Mouse (Mus musculus): ENCODE measurements around the gene Mia3. TPM values are rescaled to one million over a fixed set of nuclear protein-coding genes. Genes with fewer than 3 reads are reported as not detected.
"Not testable (repeated sequence)": the region's sequence is repeated elsewhere in the genome, so short reads cannot be mapped to it uniquely, and the experiment has no call there.

Mia3 gene
- total RNA-seq, 2 experiments from 2014 or later, result 168 to 179 TPM

DNA sequence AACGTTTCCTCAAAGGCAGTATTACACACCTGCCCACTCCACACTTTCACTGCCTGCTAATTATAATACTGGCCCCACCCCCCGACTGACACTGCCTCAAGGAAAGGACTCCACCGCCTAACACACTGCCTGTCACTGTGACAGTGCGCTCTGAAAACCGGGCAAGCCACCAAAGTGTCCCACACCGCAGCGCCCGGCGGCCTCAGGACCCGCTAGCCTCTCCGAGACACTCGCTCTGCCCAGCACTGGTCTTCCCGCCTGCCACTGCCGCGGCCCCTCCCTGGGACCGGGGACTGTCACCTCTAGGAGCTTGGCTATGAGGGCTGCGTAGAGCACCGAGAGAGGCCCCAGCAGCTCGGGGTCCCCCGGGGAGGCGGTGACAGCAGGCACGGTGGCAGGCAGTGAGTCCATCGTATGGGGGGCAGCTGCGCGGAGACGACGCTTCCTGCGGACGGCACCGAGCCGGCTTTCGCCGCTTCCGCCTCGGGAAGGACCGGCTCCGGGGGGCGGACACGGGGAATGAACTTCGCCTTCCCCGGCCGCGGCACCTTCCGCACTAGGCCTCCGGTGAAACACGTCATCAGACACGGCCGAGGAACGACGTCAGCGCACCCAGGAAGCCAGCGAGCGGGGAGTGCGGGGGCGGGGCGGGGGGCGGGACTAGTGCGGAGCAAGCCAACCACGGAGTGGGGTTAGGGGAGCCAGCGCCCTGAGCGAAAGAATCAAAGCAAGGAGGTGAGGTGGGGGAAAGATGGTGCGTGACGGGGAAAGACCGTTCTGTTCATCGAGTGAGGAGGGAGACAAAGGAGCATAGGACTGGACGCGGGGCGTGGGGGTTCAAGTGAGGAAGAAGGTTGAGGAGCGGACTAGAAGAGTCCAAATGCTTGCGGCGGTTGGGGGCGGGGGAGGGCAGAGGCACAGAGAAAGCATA is 24.2 kb downstream of the Mia3 start:
- DNase-seq (ENCODE audit: low spot score in 2 of 2), result peak; percentile 68 to 71

DNA sequence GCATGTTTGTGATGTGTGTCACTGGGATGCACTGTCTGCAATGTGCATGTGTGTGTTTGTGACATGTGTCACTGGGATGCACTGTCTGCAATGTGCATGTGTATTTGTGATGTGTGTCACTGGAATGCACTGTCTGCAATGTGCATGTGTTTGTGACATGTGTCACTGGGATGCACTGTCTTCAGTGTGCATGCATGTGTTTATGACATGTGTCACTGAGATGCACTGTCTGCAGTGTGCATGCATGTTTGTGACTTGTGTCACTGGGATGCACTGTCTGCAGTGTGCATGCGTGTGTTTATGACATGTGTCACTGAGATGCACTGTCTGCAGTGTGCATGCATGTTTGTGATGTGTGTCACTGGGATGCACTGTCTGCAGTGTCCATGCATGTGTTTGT is 26.5 kb downstream of the Mia3 start:
- DNase-seq (ENCODE audit: low spot score in 2 of 2), result not testable (repeated sequence)

DNA sequence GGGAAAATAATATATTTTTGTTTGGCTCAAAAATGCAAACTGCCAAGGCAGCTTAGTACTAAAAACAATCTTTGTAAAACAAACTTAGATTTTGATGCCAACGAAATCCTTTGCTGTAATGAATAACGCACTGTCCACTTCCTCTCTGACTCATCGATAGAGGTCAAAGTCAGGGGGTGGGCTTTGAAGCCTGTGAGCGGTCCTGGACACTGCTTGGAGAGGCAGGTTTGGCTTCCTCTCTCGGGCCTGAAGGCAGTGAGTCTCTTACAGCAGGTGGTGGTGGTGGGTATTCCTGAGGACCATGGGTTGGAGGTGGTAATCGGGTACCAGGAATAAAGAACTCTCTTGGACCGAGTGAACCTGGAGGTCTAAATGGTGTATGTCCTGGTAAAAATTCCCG is 42.2 kb downstream of the Mia3 start:
- no peak for DNase-seq (ENCODE audit: low spot score in 2 of 2)

DNA sequence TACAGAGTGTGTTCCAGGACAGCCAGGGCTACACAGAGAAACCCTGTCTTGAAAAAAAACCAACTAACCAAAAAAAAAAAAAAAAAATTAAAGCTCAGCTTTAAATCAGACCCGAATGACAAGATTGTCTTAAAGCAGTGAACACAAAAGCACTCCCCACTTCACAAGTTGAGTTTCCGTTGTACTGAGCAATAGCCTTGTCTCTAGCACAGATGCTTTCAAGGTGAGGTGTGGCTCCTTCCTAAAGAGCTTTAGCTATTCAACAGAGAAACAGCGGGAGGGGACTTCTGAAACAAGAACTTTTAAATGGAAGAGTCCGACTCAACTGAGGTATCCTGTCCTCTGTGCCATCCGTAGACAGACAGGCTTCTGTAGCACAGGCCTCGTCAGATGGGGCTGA is 44.9 kb downstream of the Mia3 start:
- DNase-seq (ENCODE audit: low spot score in 2 of 2), result no peak

DNA sequence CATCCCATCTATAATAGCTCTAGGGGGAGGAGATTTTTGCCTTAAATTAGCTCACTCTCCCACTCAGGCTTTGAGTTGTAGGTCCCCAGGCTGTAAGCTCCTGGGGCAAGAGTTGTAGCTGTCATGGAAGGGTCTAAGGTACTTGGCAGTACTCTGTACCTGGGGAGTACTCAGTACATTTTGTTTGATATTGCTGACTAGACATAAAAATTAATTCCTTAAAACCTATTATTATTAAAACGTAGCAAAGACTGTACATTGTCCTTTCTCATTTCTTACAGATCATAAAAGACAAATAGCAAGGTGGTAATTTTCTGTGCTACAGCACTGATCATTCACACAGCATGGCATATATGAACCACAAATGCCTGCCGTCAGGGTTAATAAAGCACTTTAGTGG is 45.4 kb downstream of the Mia3 start:
- no peak for DNase-seq (ENCODE audit: low spot score in 2 of 2)

DNA sequence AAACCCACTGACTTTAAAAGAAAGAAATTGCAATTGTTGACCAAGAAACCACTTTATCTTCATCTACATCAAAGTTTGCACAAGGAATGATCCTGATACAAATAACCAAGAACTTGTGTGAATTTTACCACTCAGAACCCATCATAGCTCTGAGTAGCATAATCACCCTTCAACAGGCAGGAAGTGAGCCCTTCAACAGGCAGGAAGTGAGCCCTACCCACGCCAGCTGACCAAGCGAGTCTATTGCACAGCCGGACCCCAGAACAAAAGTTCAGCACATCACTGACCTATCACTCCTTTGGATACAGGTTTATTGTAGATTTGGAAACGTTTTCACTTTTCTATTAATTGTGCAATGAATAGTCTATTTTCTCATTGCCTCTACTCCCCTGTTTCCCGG is 46.9 kb downstream of the Mia3 start:
- DNase-seq (ENCODE audit: low spot score in 2 of 2), result not testable (repeated sequence)

DNA sequence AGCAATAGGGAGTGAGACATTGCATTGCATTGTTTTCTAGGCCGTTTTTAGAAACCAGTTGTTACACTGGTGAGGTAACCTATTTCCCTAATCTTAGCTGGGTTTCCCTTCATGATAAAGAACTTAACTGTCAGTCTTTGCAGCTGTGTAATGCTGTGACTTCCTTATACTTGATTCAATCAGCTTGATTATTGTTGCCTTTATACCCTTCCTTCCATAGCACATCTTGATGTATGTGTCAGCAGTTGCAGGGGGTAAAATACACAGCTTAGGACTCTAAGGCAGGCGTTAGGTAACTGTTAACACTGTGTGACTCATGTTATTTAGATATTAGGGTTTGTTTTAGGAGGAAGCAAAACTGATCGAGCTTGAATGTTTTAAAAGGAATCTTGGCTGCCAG is 48.6 kb downstream of the Mia3 start:
- no peak for DNase-seq (ENCODE audit: low spot score in 2 of 2)

DNA sequence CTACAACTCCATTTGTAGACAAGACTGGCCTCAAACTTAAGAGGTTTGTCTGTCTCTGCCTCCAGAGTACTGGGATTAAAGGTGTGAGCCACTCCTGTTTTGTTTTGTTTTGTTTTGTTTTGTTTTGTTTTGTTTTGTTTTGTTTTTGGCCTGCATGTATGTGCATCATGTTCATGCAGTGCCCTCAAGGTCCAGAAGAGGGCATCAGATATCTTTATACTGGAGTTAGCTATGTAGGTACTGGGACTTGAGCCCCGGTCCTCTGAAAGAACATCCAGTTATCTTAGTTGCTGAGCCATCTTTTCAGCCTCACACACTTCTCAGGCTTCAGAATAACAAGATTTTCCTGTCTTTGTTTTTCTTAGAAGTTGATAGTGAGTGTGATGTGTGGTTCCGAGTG is 53.6 kb downstream of the Mia3 start:
- no peak for DNase-seq (ENCODE audit: low spot score in 2 of 2)

DNA sequence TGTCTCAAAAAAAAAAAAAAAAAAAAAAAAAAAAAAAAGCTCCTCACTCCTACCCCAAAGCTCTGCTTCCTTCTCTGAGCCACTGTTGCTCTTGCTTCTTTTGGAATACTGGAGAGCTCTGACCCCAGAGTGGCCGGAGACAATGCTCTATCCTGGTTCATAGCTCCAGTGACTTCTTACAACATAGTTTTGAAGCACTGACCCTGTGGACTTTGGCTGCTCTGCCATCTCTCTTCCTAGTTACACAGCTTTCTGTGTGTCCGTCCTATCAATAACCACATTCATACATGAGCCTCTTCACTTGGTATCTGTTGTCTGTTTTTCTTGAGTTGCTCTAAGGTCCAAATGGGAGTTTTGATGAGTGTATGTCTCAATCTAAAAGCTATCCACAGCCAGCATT is 57.3 kb downstream of the Mia3 start:
- DNase-seq (ENCODE audit: low spot score in 2 of 2), result no peak

DNA sequence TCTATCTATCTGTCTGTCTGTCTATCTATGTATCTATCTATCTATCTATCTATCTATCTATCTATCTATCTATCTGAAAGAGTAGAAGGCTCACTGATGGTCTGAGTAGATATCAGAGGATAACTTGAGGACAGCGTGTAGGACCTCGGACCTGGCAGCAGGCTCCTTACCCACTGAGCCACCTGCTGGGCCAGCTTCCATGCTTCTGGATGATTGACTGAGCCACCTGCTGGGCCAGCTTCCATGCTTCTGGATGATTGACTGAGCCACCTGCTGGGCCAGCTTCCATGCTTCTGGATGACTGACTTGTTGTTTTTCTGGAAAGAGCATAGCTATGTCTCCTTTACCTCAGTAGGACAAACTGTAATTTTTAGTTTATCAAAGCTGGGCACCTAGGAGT is 59.8 kb downstream of the Mia3 start:
- not testable (repeated sequence) for DNase-seq (ENCODE audit: low spot score in 2 of 2)

DNA sequence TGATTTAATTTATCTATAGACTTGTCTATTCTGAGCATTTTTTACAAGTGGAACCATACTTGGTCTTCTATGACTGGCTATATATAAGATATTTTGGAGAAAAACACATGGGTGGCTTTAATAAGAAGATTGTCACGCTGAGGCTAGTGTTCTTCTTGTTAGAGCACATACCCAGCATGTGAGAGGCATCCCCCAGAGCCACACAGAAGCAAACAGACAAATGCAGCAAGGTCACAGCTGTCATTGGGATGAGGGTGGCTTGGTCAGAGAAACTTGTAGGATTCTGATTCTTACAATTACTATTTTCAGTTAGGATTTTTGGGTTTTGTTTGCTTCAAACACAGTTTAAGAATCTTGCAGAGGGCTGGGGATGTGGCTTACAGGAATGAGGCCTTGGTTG is 60.9 kb downstream of the Mia3 start:
- no peak for DNase-seq (ENCODE audit: low spot score in 2 of 2)

DNA sequence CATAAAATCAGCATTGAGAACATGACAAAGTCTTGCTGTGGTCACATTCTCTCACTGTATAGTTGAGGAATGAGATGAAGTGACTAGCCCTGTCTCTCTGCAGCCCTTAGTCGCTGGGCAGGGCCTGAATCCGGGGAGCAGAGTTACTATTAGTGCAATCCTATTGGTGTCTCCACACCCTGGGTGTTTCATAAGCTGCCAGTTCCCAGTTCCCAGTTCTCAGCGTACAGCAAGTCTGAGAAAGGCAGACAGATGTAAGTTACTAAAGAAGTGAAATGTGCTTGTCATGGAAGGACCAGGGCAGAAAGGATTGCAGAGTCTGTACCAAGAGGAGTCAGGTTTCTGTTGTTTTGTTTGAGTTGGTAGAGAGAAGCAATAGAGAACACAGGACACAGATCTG is 61.8 kb downstream of the Mia3 start:
- no peak for DNase-seq (ENCODE audit: low spot score in 2 of 2)

DNA sequence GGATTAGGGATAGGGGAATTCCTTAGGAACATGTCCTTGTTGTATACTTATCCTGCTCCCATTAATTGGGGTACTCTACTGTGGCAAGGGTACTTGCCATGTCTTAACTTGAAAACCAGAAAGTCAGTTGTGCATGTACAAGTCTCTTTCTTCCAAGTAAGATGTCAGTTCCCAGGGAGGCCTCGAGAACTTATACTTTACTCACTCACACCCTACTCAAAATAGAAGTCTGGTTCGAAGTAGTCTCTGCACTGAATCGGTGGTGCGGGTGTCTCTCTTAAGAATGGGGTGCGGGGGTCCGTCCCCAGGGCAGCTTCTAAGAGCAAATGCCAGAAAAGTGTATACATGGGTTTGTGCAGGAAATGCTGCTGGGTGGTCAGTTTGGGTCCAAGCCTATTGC is 70.2 kb downstream of the Mia3 start:
- peak; percentile 100 for DNase-seq (ENCODE audit: low spot score in 2 of 2)

DNA sequence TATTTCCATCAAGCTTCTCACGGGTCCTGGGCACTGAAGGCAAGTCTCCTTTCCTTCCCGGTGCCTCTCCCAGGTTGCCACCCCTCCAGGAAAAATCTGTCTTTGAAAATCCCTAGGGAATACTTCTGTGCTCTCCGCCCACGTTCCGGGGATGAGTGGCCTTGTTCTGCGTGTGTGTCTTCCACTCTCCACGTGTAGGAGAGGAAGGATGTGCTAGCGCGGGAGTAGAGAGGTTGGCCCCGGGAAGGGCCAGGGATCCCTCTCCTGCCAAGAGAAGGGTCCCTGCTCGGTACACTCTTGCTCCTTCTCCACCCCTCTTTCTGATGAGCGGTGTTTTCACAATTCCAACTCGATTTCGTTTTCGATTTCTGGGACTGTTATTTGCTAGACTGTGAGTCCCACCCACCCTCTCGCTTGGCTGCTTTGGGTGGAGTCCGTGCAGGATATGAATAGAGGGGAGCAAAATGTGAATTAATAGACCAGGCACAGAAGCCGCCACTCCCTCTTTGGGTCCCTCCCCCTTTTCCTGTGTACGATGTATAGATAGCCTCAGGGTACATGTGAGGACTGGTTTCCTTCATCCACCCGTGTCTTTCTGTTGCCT is 71.4 kb downstream of the Mia3 start:
- peak in 1 of 2 experiments; percentile 18 for DNase-seq (ENCODE audit: low spot score in 2 of 2)

DNA sequence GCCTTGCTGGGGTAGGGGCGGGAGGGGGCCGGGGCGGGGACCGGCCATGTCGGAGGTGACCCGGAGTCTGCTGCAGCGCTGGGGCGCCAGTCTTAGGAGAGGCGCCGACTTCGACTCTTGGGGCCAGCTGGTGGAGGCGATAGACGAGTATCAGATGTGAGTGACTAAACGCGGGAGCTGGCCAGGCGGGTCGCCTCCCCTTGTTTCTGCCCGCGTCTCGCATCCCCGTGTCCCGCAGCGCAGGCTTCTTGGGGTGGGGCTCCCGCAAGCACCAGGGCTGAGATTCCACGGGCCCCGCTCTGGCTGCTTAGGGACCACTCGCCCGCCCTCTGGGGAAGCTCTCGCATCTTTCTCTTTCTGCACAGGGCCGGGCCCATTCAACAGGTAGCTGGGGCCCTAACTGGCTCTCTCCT is 71.9 kb downstream of the Mia3 start:
- peak in 1 of 2 experiments; percentile 9 for DNase-seq (ENCODE audit: low spot score in 2 of 2)

DNA sequence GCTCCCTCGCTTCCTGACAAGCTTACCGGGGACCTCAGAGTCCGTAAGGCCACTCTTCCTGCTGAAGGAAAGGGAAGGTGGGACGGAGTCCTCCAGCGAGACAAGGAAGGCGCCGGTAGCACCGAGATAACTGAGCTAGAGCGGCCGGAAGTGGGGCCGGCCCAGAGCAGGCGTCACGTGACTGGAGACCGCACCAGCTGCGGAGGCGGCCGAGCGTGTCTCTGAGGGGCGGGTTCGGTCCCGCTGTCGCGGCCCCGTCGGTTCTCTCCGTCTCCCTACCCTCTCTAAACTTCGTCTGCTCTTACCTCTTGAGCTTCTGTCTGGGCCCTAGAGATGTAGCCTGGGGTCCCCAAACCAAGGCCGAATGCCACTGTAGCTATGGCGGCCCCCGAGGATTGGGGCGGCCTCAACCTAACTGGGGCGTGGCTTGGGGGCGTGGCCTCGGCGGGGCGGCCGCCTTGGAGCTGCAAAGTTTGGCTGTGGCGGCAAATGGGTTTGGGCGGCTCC is 72.4 kb downstream of the Mia3 start, which contains the start of gene Brox:
TSS of gene Brox (minus strand) at position 393 of the 507 bp plus-strand sequence.
- peak; percentile 93 to 96 for DNase-seq (ENCODE audit: low spot score in 2 of 2)

DNA sequence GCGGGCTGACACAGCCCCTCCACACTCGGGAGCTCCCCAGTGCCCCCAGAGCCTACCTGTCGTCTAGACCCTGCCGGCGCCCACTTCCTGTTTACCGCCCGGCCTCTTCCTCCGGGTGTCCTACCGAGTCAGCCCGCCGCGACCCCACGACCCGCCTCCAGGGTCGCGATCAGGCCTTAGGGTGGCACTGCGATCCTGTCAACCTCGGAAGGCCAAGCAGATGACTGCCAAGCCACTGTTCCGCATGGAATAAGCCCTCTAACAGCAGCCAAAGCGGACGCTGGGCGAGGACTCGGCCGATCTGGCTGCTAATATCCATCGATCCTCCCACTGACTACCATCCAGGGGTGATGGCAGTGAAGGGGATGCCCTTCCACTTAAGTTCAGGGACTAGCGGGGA is 72.9 kb downstream of the Mia3 start, which contains the start of gene Aida:
TSS of gene Aida (plus strand) at position 126 of the 400 bp plus-strand sequence.
- peak in 1 of 2 experiments; percentile 22 for DNase-seq (ENCODE audit: low spot score in 2 of 2)

DNA sequence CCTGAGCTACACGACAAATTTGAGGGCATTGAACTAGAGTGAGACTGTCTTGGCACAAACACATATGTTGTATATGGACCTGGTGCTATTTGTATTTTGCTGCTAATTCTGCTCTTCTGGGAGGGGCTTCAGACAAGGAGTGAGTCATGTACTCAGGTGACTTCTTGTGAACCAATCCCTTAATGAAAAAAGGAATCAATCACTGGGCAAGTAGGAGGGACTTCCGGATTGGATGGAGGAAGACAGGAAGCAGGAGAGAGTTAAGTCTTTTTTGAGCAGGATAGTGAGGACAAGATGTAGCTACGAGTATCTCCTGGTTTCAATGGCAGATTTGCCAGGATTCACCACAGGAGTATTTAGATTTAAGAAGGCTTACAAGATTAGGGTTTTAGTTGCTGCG is 79.8 kb downstream of the Mia3 start:
- DNase-seq (ENCODE audit: low spot score in 2 of 2), result no peak

DNA sequence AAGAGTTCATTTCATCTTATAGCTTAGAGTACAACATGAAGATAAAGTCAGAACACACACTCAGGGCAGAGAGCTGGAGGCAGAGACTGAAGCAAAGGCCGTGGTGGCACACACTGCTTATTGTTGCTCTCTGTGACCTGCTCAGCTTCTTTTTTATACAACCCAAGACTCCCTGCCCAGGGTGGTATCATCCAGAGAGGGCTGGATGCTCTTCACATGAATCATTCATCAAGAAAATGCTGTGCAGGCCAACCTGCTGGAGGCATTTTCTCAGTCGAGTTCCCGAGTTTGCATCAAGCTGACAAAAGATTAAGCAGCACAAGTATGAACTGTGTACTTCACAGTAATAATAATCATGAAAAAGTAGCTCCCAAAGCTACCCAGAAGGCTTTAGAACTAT is 81.0 kb downstream of the Mia3 start:
- no peak for DNase-seq (ENCODE audit: low spot score in 2 of 2)
